Mouse (Mus musculus) MEL-GATA-1-ER (cell line): ENCODE measurements around the gene Foxr1.
"Not testable (repeated sequence)": the region's sequence is repeated elsewhere in the genome, so short reads cannot be mapped to it uniquely, and the experiment has no call there.

ENCODE experiments used
- DNase-seq: peaks from one replicate; pipeline ENCODE4 v3.0.0-alpha.2; 2012; ENCODE audit warnings: low read depth; ENCODE audit errors: extremely low read depth

Gene Foxr1

GRCm38 (mm10) chr9:44477339-44478228 is 36.6 kb upstream of the Foxr1 start:
- peak; percentile 64 for DNase-seq

- no peak for DNase-seq
These were observed 35.0 kb upstream of the Foxr1 start for GRCm38 (mm10) chr9:44475936-44476335.

GRCm38 (mm10) chr9:44474327-44474726 is 33.4 kb upstream of the Foxr1 start:
- DNase-seq = no peak

- no peak for DNase-seq
These were observed 32.2 kb upstream of the Foxr1 start for GRCm38 (mm10) chr9:44473184-44473583.

- no peak for DNase-seq
These were observed 27.9 kb upstream of the Foxr1 start for GRCm38 (mm10) chr9:44468800-44469199.

- no peak for DNase-seq
These were observed 27.3 kb upstream of the Foxr1 start for GRCm38 (mm10) chr9:44468224-44468623.

- no peak for DNase-seq
These were observed 21.0 kb upstream of the Foxr1 start for GRCm38 (mm10) chr9:44461950-44462349.

GRCm38 (mm10) chr9:44457035-44457742 is 16.3 kb upstream of the Foxr1 start:
- no peak for DNase-seq

GRCm38 (mm10) chr9:44454891-44455220 is 13.9 kb upstream of the Foxr1 start, which contains the start of gene Upk2:
Gene Upk2 (minus strand): TSS chr9:44454976.
- DNase-seq = no peak

- DNase-seq = no peak
These were observed 13.4 kb upstream of the Foxr1 start for GRCm38 (mm10) chr9:44454132-44454890.

- no peak for DNase-seq
These were observed 9.5 kb upstream of the Foxr1 start for GRCm38 (mm10) chr9:44450387-44450786.

GRCm38 (mm10) chr9:44444402-44445025 is 3.6 kb upstream of the Foxr1 start:
- not testable (repeated sequence) for DNase-seq

GRCm38 (mm10) chr9:44435747-44436146 is 5.2 kb downstream of the Foxr1 start:
- peak; percentile 68 for DNase-seq

- no peak for DNase-seq
These were observed 8.3 kb downstream of the Foxr1 start for GRCm38 (mm10) chr9:44432577-44433185.

GRCm38 (mm10) chr9:44423576-44423975 is 17.4 kb downstream of the Foxr1 start:
- DNase-seq = no peak

- peak; percentile 88 for DNase-seq
These were observed 20.5 kb downstream of the Foxr1 start for GRCm38 (mm10) chr9:44420280-44420898.

- not testable (repeated sequence) for DNase-seq
These were observed 21.2 kb downstream of the Foxr1 start for GRCm38 (mm10) chr9:44419730-44420129.

GRCm38 (mm10) chr9:44418519-44419385 is 22.2 kb downstream of the Foxr1 start, which contains the start of gene Ccdc84:
Gene Ccdc84 (minus strand): TSS chr9:44418569.
- DNase-seq = no peak

- DNase-seq = no peak
These were observed 23.0 kb downstream of the Foxr1 start for GRCm38 (mm10) chr9:44417892-44418363.
